Mouse (Mus musculus): ENCODE data around the gene Casp7. TPM values are rescaled to one million over a fixed set of nuclear protein-coding genes. Genes with fewer than 3 reads are reported as not detected.

Casp7 gene
- polyA plus RNA-seq, 1 experiment from 2014 or later, result 25.5 TPM

GRCm38 (mm10) chr19:56391307-56392046 lies 5.5 kb upstream of the Casp7 start:
- Histone ChIP-seq H3K4me3 (ENCODE audit: low read length) (no peak overlapping the region), H3K27me3 (replicated peaks; ENCODE audit: control insufficient read depth, insufficient read depth, low read length) (peaks cover 14% of the 10 kb centered on the region), H3K9ac (ENCODE audit: low read depth, low read length) (no peak overlapping the region), H3K9me3 (ENCODE audit: control insufficient read depth, low read length) (no peaks in the 10 kb centered on the region), H3K4me2 (ENCODE audit: low read length) (no peak overlapping the region), H3K4me1 (ENCODE audit: control insufficient read depth, insufficient read depth, low read depth, low read length) (peaks cover 3% of the 10 kb centered on the region), H3K27ac (ENCODE audit: low read depth, low read length) (no peak overlapping the region), H3K36me3 (ENCODE audit: control insufficient read depth, insufficient read depth, low read length) (no peaks in the 10 kb centered on the region)
- no peak for ATAC-seq
- WGBS, result 87% methylated on average over 6 of the region's 6 CpGs

DNA sequence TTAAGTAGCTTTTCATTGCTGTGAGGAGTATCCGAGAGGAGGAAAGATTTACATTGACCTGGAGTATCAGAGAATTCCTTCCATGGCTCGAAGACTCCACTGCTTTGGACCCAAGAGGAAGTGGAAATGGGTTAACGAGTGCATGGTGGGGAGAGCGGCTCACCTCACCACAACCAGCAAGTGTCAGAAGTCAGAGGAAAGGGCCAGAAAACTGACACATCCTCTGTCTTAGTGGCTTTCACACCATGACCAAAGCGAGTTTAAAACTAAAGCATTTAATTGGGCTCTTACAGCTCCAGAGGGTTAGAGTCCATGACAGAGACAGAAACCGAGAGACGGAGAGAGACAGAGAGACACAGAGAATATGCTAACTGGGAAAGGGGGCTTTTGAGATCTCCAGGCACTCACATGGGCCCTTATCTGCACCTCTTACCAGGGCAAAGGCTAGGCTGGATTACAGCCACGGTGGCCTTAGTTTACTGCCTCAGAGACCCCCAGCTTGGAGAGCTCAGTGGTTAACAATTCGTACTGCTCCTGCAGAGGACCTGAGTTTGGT lies 3.5 kb upstream of the Casp7 start:
- H3K36me3 ChIP-seq (ENCODE audit: control insufficient read depth, insufficient read depth, low read length), result no peaks in the 10 kb centered on the region
- H3K27me3 ChIP-seq (replicated peaks; ENCODE audit: control insufficient read depth, insufficient read depth, low read length), result peaks cover 14% of the 10 kb centered on the region
- H3K4me1 ChIP-seq (ENCODE audit: control insufficient read depth, insufficient read depth, low read depth, low read length), result peaks cover 5% of the 10 kb centered on the region
- H3K4me3 ChIP-seq (ENCODE audit: low read length), result no peak overlapping the region
- H3K9me3 ChIP-seq (ENCODE audit: control insufficient read depth, low read length), result no peaks in the 10 kb centered on the region
- WGBS, result 91% methylated on average over 9 of the region's 9 CpGs
- H3K27ac ChIP-seq (ENCODE audit: low read depth, low read length), result no peak overlapping the region
- ATAC-seq, result no peak
- H3K4me2 ChIP-seq (ENCODE audit: low read length), result no peak overlapping the region
- no peak overlapping the region for H3K9ac ChIP-seq (ENCODE audit: low read depth, low read length)

- Histone ChIP-seq H3K27ac (ENCODE audit: low read depth, low read length) (no peak overlapping the region), H3K9ac (ENCODE audit: low read depth, low read length) (no peak overlapping the region), H3K4me3 (ENCODE audit: low read length) (no peak overlapping the region), H3K27me3 (replicated peaks; ENCODE audit: control insufficient read depth, insufficient read depth, low read length) (peaks cover 14% of the 10 kb centered on the region), H3K9me3 (ENCODE audit: control insufficient read depth, low read length) (no peaks in the 10 kb centered on the region), H3K4me1 (ENCODE audit: control insufficient read depth, insufficient read depth, low read depth, low read length) (peaks cover 5% of the 10 kb centered on the region), H3K36me3 (ENCODE audit: control insufficient read depth, insufficient read depth, low read length) (no peaks in the 10 kb centered on the region), H3K4me2 (ENCODE audit: low read length) (no peak overlapping the region)
- ATAC-seq, result no peak
- 88% methylated on average over 16 of the region's 16 CpGs for WGBS
Observed at GRCm38 (mm10) chr19:56395183-56395935, 1.6 kb upstream of the Casp7 start.

GRCm38 (mm10) chr19:56396227-56396626 lies 702 bp upstream of the Casp7 start:
- Histone ChIP-seq H3K36me3 (ENCODE audit: control insufficient read depth, insufficient read depth, low read length) (no peaks in the 10 kb centered on the region), H3K9ac (ENCODE audit: low read depth, low read length) (peak overlapping the region; percentile 77), H3K27me3 (replicated peaks; ENCODE audit: control insufficient read depth, insufficient read depth, low read length) (peaks cover 14% of the 10 kb centered on the region), H3K4me2 (ENCODE audit: low read length) (peak overlapping the region; percentile 76), H3K4me1 (ENCODE audit: control insufficient read depth, insufficient read depth, low read depth, low read length) (peaks cover 5% of the 10 kb centered on the region), H3K4me3 (ENCODE audit: low read length) (peak overlapping the region; percentile 71), H3K27ac (ENCODE audit: low read depth, low read length) (no peak overlapping the region), H3K9me3 (ENCODE audit: control insufficient read depth, low read length) (no peaks in the 10 kb centered on the region)
- 45% methylated on average over 12 of the region's 12 CpGs for WGBS
- ATAC-seq, result no peak

DNA sequence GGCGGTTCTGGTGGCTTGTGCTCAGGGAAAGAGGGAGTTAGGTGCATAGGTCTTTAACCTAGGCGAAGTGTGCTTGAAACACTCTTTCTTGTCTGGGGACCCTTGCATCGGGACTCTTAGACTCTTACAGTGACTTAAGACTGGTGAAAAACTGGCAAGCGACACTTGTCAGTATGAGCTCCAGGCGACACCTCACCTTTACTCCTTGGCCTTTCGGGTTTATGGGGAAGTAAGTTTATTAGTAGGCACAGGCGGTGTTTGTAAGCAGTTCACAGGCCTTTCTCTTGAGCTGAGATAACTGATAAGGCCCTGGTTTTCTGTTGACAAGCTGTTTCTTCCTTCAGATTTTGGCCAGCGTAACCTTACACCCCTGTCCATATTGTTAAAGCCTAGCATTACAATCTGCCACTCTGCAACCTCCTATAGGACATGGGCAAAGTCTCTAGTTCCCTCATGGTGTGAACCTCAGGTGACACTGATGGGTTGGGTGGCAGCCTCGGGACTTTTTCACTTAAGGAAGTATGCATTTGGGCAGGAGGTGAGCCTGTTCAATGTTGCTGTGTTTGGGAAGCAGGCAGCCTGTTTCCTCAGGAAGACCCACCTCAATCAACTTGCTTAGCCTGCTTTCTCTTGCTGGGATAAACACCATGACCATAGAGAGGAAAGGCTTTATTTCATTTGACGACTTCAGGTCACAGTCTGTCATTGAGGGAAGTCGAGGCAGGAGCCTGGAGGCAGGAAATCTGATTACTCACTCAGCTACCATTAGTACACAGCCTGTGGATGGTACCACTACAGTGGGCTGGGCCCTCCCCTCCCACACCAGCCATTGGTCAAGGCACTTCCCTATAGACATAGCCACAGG lies 966 bp downstream of the Casp7 start:
- H3K4me2 ChIP-seq (ENCODE audit: low read length), result peak overlapping the region; percentile 76
- no peak for ATAC-seq
- H3K9me3 ChIP-seq (ENCODE audit: control insufficient read depth, low read length), result no peaks in the 10 kb centered on the region
- H3K9ac ChIP-seq (ENCODE audit: low read depth, low read length), result peak overlapping the region; percentile 77
- peaks cover 14% of the 10 kb centered on the region for H3K27me3 ChIP-seq (replicated peaks; ENCODE audit: control insufficient read depth, insufficient read depth, low read length)
- no peaks in the 10 kb centered on the region for H3K36me3 ChIP-seq (ENCODE audit: control insufficient read depth, insufficient read depth, low read length)
- H3K4me3 ChIP-seq (ENCODE audit: low read length), result peak overlapping the region; percentile 71
- WGBS, result 72% methylated on average over 11 of the region's 11 CpGs
- peak overlapping the region; percentile 68 for H3K27ac ChIP-seq (ENCODE audit: low read depth, low read length)
- peaks cover 5% of the 10 kb centered on the region for H3K4me1 ChIP-seq (ENCODE audit: control insufficient read depth, insufficient read depth, low read depth, low read length)

DNA sequence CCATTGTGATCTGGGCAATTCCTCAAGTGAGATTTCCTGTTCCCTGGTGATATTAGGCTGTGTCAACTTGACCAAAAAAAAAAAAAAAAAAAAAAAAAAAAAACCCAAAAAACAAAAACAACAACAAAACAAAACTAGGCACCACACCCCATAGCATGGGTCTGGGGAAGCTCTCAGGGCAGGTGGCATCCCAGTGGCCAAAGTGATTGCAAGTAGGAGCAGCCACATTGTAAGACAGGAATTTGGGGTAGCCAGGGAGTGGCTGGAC lies 1.5 kb downstream of the Casp7 start:
- Histone ChIP-seq H3K27me3 (replicated peaks; ENCODE audit: control insufficient read depth, insufficient read depth, low read length) (peaks cover 14% of the 10 kb centered on the region), H3K9me3 (ENCODE audit: control insufficient read depth, low read length) (no peaks in the 10 kb centered on the region), H3K4me3 (ENCODE audit: low read length) (no peak overlapping the region), H3K4me1 (ENCODE audit: control insufficient read depth, insufficient read depth, low read depth, low read length) (peaks cover 5% of the 10 kb centered on the region), H3K9ac (ENCODE audit: low read depth, low read length) (no peak overlapping the region), H3K4me2 (ENCODE audit: low read length) (no peak overlapping the region), H3K27ac (ENCODE audit: low read depth, low read length) (no peak overlapping the region), H3K36me3 (ENCODE audit: control insufficient read depth, insufficient read depth, low read length) (no peaks in the 10 kb centered on the region)
- ATAC-seq, result no peak

DNA sequence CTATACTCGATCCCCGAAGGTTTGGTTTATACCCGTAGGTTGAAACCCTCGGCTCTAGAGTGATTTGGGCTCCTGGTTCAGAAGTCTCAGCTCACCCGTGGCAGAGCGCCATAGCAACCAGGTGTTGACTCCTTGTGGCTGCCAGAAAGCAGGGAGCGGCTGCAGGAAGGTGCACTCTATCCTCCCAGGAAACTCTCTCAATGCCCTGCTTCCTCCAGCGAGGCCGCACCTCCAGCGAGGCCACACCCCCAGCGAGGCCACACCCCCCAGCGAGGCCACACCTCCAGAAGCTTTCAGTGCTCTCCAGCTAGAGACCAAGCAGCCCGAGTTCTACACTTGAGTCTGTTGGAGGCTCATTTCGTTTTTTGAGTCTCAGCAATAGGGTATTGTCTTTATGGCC lies 3.3 kb downstream of the Casp7 start:
- Histone ChIP-seq H3K27ac (ENCODE audit: low read depth, low read length) (no peak overlapping the region), H3K4me3 (ENCODE audit: low read length) (no peak overlapping the region), H3K9me3 (ENCODE audit: control insufficient read depth, low read length) (no peaks in the 10 kb centered on the region), H3K27me3 (replicated peaks; ENCODE audit: control insufficient read depth, insufficient read depth, low read length) (peaks cover 10% of the 10 kb centered on the region), H3K9ac (ENCODE audit: low read depth, low read length) (no peak overlapping the region), H3K4me2 (ENCODE audit: low read length) (no peak overlapping the region), H3K4me1 (ENCODE audit: control insufficient read depth, insufficient read depth, low read depth, low read length) (peaks cover 5% of the 10 kb centered on the region), H3K36me3 (ENCODE audit: control insufficient read depth, insufficient read depth, low read length) (peaks cover 4% of the 10 kb centered on the region; the same call in 1 of the 2 replicates)
- no peak for ATAC-seq
- 51% methylated on average over 14 of the region's 14 CpGs for WGBS

GRCm38 (mm10) chr19:56401864-56402263 lies 4.9 kb downstream of the Casp7 start:
- H3K9ac ChIP-seq (ENCODE audit: low read depth, low read length), result no peak overlapping the region
- no peaks in the 10 kb centered on the region; the same call in 1 of the 2 replicates for H3K27me3 ChIP-seq (replicated peaks; ENCODE audit: control insufficient read depth, insufficient read depth, low read length)
- H3K4me2 ChIP-seq (ENCODE audit: low read length), result no peak overlapping the region
- 56% methylated on average over 6 of the region's 6 CpGs for WGBS
- H3K4me3 ChIP-seq (ENCODE audit: low read length), result no peak overlapping the region
- H3K36me3 ChIP-seq (ENCODE audit: control insufficient read depth, insufficient read depth, low read length), result peaks cover 4% of the 10 kb centered on the region; the same call in 1 of the 2 replicates
- H3K27ac ChIP-seq (ENCODE audit: low read depth, low read length), result no peak overlapping the region
- no peaks in the 10 kb centered on the region for H3K9me3 ChIP-seq (ENCODE audit: control insufficient read depth, low read length)
- peak; percentile 29; the same call in 1 of the 2 replicates for ATAC-seq
- H3K4me1 ChIP-seq (ENCODE audit: control insufficient read depth, insufficient read depth, low read depth, low read length), result no peaks in the 10 kb centered on the region

All from hindbrain, embryonic 16.5 days (tissue).